Mouse (Mus musculus) heart, adult 2 months (tissue): ENCODE data around the gene 1700013F07Rik.

Source experiments
- CTCF ChIP-seq: fragments of 200-600 bp; IDR thresholded peaks from 2 replicates; pipeline ENCODE4 v1.8.1; 2022; ENCODE audit warnings: antibody characterized with exemption, mild to moderate bottlenecking, moderate library complexity
- EP300 ChIP-seq: fragments of 200-500 bp; IDR thresholded peaks from 2 replicates; pipeline ENCODE4 v1.6.1; 2011; ENCODE audit warnings: low read depth, low read length, control low read depth; ENCODE audit not compliant: insufficient read depth
- POLR2A ChIP-seq: fragments of 200-500 bp; IDR thresholded peaks from 2 replicates; pipeline ENCODE4 v1.6.1; 2011; ENCODE audit warnings: mild to moderate bottlenecking, low read depth, low read length, control low read depth; ENCODE audit not compliant: insufficient read depth

DNA sequence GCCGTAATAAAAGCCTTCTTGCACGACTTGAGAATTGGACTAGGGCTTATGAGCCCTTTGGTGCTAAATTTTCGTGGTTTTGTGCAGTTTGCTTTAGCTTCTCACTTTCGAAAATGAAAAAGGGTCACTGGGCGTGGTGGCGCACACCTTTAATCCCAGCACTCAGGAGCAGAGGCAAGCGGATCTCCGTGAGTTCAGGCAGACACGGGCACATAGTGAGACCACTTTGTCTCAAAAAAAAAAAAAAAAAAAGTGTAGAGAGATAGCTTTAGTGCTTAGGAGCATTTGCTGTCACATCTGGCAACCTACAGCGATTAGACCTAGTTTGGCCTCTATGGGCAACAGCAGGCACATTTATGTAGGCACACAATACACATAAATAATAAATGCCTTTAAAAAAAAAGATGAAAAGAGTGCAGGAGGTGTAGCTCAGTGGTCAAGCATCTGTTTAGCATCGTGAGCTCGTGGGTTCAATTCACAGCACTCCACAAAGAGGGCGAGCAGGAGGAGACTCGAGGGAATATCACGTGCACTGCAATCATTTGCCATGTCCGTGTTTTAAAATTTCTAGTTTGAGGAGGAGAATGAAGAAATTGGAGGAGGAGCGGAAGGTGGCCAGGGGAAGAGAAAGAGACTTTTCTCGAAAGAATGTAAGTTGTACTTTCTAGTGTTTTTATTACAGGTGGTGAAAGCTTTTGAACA lies 38.5 kb downstream of the 1700013F07Rik start:
- no peak for TF ChIP-seq POLR2A
- no peak for TF ChIP-seq CTCF
- TF ChIP-seq EP300, result no peak
